Comparison of ENCODE assay signal across 7 mouse cellular contexts in genomic region chr14:12341075-12341788, GRCm38 (mm10). TPM values are rescaled to one million over a fixed set of nuclear protein-coding genes. Genes with fewer than 3 reads are reported as not detected.
A peak's percentile ranks its signal among the peaks of the same experiment; 100 is the strongest.
DNase-seq lines count a peak whose midpoint lies in the region; ATAC-seq and TF ChIP-seq lines count a peak whose summit lies in the region.

No protein-coding gene starts in this region.

- no peak overlapping the region for H3K4me2 ChIP-seq in liver, embryonic 12.5 days
- H3K4me2 ChIP-seq in hindbrain, embryonic 12.5 days (replicated peaks): 0 out of 2 replicates have a peak overlapping the region, but pooled peaks have one; percentile 1

- H3K4me3 ChIP-seq in liver, adult 2 months (ENCODE audit: insufficient read depth, low read depth, low read length): no peak overlapping the region
- no peak overlapping the region for H3K4me3 ChIP-seq in liver, embryonic 12.5 days
- H3K4me3 ChIP-seq in hindbrain, embryonic 12.5 days: no peak overlapping the region

- no peaks in the 10 kb centered on the region; the same call in 1 of the 2 replicates for H3K4me1 ChIP-seq in liver, adult 2 months (ENCODE audit: control insufficient read depth, insufficient read depth, low read length)
- no peaks in the 10 kb centered on the region for H3K4me1 ChIP-seq in liver, embryonic 12.5 days
- H3K4me1 ChIP-seq in hindbrain, embryonic 12.5 days: peaks cover 28% of the 10 kb centered on the region

- H3K9me3 ChIP-seq in liver, embryonic 12.5 days (replicated peaks): no peaks in the 10 kb centered on the region
- no peaks in the 10 kb centered on the region for H3K9me3 ChIP-seq in hindbrain, embryonic 12.5 days (replicated peaks)

- TF ChIP-seq CTCF in liver, adult 2 months (IDR thresholded peaks at IDR 0.05; ENCODE audit: low read depth, low read length): 0 out of 2 replicates have a peak, but pooled peaks have one; percentile 1

- TF ChIP-seq POLR2A in liver, adult 2 months (IDR thresholded peaks at IDR 0.05; ENCODE audit: extremely low read depth, insufficient read depth, low read length): no peak

- no peaks in the 10 kb centered on the region for H3K79me2 ChIP-seq in liver, adult 2 months (ENCODE audit: control insufficient read depth, insufficient read depth, low read length)

- 1% methylated on average over 42 of the region's 42 CpGs for WGBS in liver, adult 2 months
- WGBS in liver, embryonic 12.5 days (ENCODE audit: insufficient replicate concordance): 1% methylated on average over 42 of the region's 42 CpGs
- whole genome bisulfite sequencing in hindbrain, embryonic 12.5 days: under 1% methylated on average over 42 of the region's 42 CpGs

- H3K27ac ChIP-seq in liver, adult 2 months (replicated peaks; ENCODE audit: insufficient read depth, low read depth, low read length): no peak overlapping the region
- H3K27ac ChIP-seq in liver, embryonic 12.5 days: no peak overlapping the region
- no peak overlapping the region for H3K27ac ChIP-seq in hindbrain, embryonic 12.5 days

- H3K27me3 ChIP-seq in liver, adult 2 months (ENCODE audit: control insufficient read depth, insufficient read depth, low read length): peaks cover 37% of the 10 kb centered on the region
- peaks cover 99% of the 10 kb centered on the region for H3K27me3 ChIP-seq in liver, embryonic 12.5 days (replicated peaks)
- H3K27me3 ChIP-seq in hindbrain, embryonic 12.5 days: peaks cover 96% of the 10 kb centered on the region

- no peaks in the 10 kb centered on the region for H3K36me3 ChIP-seq in liver, adult 2 months (ENCODE audit: control insufficient read depth, insufficient read depth, low read length)
- no peaks in the 10 kb centered on the region for H3K36me3 ChIP-seq in liver, embryonic 12.5 days
- no peaks in the 10 kb centered on the region for H3K36me3 ChIP-seq in hindbrain, embryonic 12.5 days

- ATAC-seq in liver, embryonic 12.5 days: no peak
- peak; percentile 33; the same call in 1 of the 2 replicates for ATAC-seq in hindbrain, embryonic 12.5 days (ENCODE audit: low FRiP score)

- no peak for DNase-seq in liver, adult 2 months (ENCODE audit: extremely low read depth, low read depth, low spot score)
- DNase-seq in embryo, embryonic 11 days: peak; percentile 70
- peak; percentile 66 for DNase-seq in neural tube, embryonic 10.5 days (ENCODE audit: extremely low spot score, low spot score)
- no peak for DNase-seq in right cerebral cortex, postnatal 4 days
- DNase-seq in testis, postnatal 14 days (ENCODE audit: low spot score): no peak

- H3K9ac ChIP-seq in liver, adult 2 months (ENCODE audit: low read depth, low read length): no peak overlapping the region
- no peak overlapping the region for H3K9ac ChIP-seq in liver, embryonic 12.5 days
- H3K9ac ChIP-seq in hindbrain, embryonic 12.5 days: no peak overlapping the region

RNA-seq across cellular contexts. Expression of gene Fezf2, which starts 6.8 kb away (rescaled TPM):
- total RNA-seq in liver, adult 2 months (2014; rRNA removed): not detected in 2 replicates
- polyA plus RNA-seq in liver, adult 2 months (2012; rRNA removed): not detected in 2 replicates
- 0.06 TPM in 1 of 2 replicates, not detected in the other for polyA plus RNA-seq in liver, embryonic 12.5 days (2016; fragmentation: Nextera tagmentation; extraction: Ambion mirVana)
- polyA plus RNA-seq in hindbrain, embryonic 12.5 days (2016; fragmentation: Nextera tagmentation; extraction: Ambion mirVana): 0.31 and 0.63 TPM in 2 replicates

RNA-seq across cellular contexts. Expression of gene 3830406C13Rik, which starts 57.3 kb away (rescaled TPM):
- total RNA-seq in liver, adult 2 months (2014; rRNA removed): 12.6 and 18.0 TPM in 2 replicates
- 2.5 and 3.2 TPM in 2 replicates for polyA plus RNA-seq in liver, adult 2 months (2012; rRNA removed)
- 27.1 and 30.1 TPM in 2 replicates for polyA plus RNA-seq in liver, embryonic 12.5 days (2016; fragmentation: Nextera tagmentation; extraction: Ambion mirVana)
- 30.4 and 32.6 TPM in 2 replicates for polyA plus RNA-seq in hindbrain, embryonic 12.5 days (2016; fragmentation: Nextera tagmentation; extraction: Ambion mirVana)

RNA-seq across cellular contexts. Expression of gene Gm49355, which starts 57.5 kb away (rescaled TPM):
- 0.07 and 0.18 TPM in 2 replicates for total RNA-seq in liver, adult 2 months (2014; rRNA removed)
- not detected in 2 replicates for polyA plus RNA-seq in liver, adult 2 months (2012; rRNA removed)
- polyA plus RNA-seq in liver, embryonic 12.5 days (2016; fragmentation: Nextera tagmentation; extraction: Ambion mirVana): 0.08 and 0.17 TPM in 2 replicates
- 0.12 TPM in 1 of 2 replicates, not detected in the other for polyA plus RNA-seq in hindbrain, embryonic 12.5 days (2016; fragmentation: Nextera tagmentation; extraction: Ambion mirVana)

Comparison
In these comparisons a context has a peak if more than half of its experiments do, and no peak if none do; other contexts are left out.
1. DNase-seq: peak in embryo, embryonic 11 days (single experiment) and neural tube, embryonic 10.5 days (single experiment); none in liver, adult 2 months (single experiment), right cerebral cortex, postnatal 4 days (single experiment) and testis, postnatal 14 days (single experiment).